Mouse (Mus musculus) megakaryocyte, embryonic 14.5 days (primary cell): ENCODE results near the gene A630076J17Rik. TPM values are rescaled to one million over a fixed set of nuclear protein-coding genes. Genes with fewer than 3 reads are reported as not detected.

ENCODE experiments used
- H3K27me3 ChIP-seq: replicated peaks from 2 replicates; pipeline ENCODE3; 2012; ENCODE audit warnings: inconsistent platforms
- H3K36me3 ChIP-seq: replicated peaks from 2 replicates; pipeline ENCODE3; 2012; ENCODE audit warnings: low read length, inconsistent platforms, mixed read lengths
- H3K4me1 ChIP-seq: 2 replicates; pipeline ENCODE4 v1.6.1; 2012; ENCODE audit warnings: inconsistent platforms
- H3K4me3 ChIP-seq: replicated peaks from 2 replicates; pipeline ENCODE3; 2012; ENCODE audit warnings: moderate library complexity, mild to moderate bottlenecking, inconsistent platforms
- H3K9me3 ChIP-seq: 2 replicates; pipeline ENCODE4 v1.6.1; 2012; ENCODE audit warnings: inconsistent platforms
- FLI1 ChIP-seq: IDR thresholded peaks from 2 replicates; pipeline ENCODE4 v1.6.1; 2012; ENCODE audit warnings: low read length, inconsistent platforms, mixed read lengths
- GATA1 ChIP-seq: IDR thresholded peaks from 3 replicates; pipeline ENCODE4 v1.6.1; 2012; ENCODE audit warnings: mixed read lengths, low read length, inconsistent platforms, borderline replicate concordance
- polyA plus RNA-seq: library from polyadenylated mRNA; stranded (reverse); fragments of >175 nt; gene quantifications from 2 replicates; pipeline ENCODE4 v1.2.3, GENCODE M21; 2012; ENCODE audit warnings: low replicate concordance; ENCODE audit not compliant: insufficient read depth

The A630076J17Rik gene
- polyA plus RNA-seq, 1 experiment: not detected

DNA sequence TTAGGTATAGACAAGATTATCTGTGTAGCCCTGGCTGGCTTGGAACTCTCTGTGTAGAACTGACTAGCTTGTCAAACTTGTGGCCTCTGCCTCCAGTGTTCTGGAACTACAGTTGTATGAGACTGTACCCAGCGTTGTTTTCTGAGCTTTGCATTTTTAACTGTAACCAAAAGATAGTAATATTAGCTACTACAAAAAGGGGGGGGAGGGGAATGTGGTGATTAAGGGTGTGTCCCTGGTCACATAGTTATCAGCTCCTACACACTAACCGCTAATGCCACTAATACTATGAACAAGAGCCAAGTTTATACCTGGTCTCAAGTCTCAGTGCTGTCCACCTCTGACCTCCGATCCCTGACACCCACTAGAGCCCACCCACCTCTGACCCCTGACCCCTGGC, 42.0 kb downstream of the A630076J17Rik start:
- Histone ChIP-seq H3K27me3 (peaks cover 24% of the 10 kb centered on the region), H3K9me3 (no peaks in the 10 kb centered on the region), H3K4me1 (no peaks in the 10 kb centered on the region; the same call in 1 of the 2 replicates), H3K36me3 (no peaks in the 10 kb centered on the region), H3K4me3 (no peak overlapping the region)
- TF ChIP-seq FLI1 (no peak), GATA1 (no peak)

DNA sequence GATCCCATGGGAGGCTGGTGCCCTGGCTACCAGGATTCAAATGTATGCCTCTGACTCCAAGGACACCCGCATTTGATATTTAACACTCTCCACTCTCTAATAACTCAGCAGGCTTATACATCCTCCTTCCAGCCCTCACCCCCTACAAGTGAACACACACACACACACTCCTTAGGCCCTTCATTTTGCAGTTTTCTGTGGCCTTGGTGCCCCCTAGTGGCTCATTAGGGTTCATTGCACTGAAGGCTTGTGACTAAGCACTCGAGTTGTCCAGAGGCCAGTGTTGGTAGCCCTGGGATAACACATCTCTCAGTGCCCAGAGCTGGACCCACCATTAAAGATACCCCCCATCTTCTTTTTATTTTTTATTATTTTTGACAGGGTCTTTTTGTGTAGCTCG, 43.4 kb downstream of the A630076J17Rik start:
- no peaks in the 10 kb centered on the region for H3K9me3 ChIP-seq
- no peak for TF ChIP-seq GATA1
- no peak for TF ChIP-seq FLI1
- H3K36me3 ChIP-seq: no peaks in the 10 kb centered on the region
- H3K4me1 ChIP-seq: peaks cover 8% of the 10 kb centered on the region
- peaks cover 17% of the 10 kb centered on the region for H3K27me3 ChIP-seq
- H3K4me3 ChIP-seq: no peak overlapping the region

DNA sequence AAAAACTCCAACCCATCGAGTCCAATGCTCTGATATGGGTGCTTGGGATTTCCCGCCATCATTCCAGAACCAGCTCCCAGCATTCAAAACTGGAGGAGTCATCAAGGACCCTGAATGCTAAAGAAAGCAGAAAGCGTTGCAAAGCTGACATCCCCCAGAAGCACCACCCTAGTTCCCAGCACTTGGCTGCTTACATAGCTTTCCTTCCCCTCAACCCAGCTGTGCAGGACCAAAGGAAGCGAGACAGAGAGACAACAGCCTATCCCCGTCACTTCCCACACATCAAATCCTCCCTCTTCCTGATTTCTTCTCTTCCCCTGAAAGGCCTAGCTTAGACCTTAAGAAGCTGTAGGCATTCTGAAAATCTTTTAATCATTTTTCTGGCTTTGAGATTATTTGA, 44.9 kb downstream of the A630076J17Rik start:
- Histone ChIP-seq H3K4me3 (no peak overlapping the region), H3K9me3 (no peaks in the 10 kb centered on the region), H3K27me3 (peaks cover 8% of the 10 kb centered on the region), H3K4me1 (peaks cover 18% of the 10 kb centered on the region), H3K36me3 (no peaks in the 10 kb centered on the region)
- no peak for TF ChIP-seq FLI1
- no peak for TF ChIP-seq GATA1

DNA sequence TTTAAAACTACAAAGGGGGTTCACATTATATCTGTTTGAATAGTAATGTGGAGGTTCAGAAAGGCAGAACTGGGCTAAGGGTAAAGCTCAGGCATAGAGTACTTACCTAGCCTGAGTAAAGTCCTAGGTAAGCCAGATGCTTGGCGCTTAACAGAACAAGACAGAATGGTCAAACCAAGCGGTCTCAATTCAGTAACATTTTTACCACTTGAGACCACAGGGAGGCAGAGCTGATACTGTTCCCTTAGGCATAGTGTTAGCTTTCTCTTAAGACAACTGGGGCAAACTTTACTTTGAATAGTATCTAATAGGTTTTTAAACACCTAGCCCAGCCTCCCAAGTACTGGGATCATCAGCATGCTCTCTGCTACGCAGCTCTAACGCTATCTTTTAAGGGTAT, 45.6 kb downstream of the A630076J17Rik start:
- peaks cover 1% of the 10 kb centered on the region for H3K36me3 ChIP-seq
- H3K4me3 ChIP-seq: no peak overlapping the region
- H3K27me3 ChIP-seq: peaks cover 6% of the 10 kb centered on the region
- TF ChIP-seq FLI1 (no peak), GATA1 (no peak)
- H3K4me1 ChIP-seq: peaks cover 20% of the 10 kb centered on the region
- no peaks in the 10 kb centered on the region for H3K9me3 ChIP-seq

DNA sequence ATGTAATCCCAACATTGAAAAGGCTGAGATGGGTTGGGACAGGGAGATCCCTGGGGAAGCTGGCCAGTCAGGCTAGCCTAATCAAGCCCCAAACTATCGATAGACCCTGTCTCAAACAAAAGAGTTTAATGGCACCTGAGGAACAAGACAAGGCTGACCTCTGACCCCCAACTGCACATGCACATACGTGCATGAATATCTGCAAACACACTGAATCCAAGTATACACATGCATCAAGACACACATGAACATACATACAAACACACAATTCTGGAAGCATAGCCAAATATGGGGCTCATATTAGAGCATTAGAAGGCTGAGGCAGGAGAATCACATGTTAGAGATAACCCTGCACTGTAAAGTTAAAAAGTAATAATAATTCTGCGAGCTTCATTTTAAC, 46.2 kb downstream of the A630076J17Rik start:
- Histone ChIP-seq H3K36me3 (peaks cover 8% of the 10 kb centered on the region), H3K9me3 (no peaks in the 10 kb centered on the region), H3K4me1 (peaks cover 20% of the 10 kb centered on the region), H3K27me3 (peaks cover 6% of the 10 kb centered on the region), H3K4me3 (no peak overlapping the region)
- TF ChIP-seq FLI1: no peak
- TF ChIP-seq GATA1: no peak

DNA sequence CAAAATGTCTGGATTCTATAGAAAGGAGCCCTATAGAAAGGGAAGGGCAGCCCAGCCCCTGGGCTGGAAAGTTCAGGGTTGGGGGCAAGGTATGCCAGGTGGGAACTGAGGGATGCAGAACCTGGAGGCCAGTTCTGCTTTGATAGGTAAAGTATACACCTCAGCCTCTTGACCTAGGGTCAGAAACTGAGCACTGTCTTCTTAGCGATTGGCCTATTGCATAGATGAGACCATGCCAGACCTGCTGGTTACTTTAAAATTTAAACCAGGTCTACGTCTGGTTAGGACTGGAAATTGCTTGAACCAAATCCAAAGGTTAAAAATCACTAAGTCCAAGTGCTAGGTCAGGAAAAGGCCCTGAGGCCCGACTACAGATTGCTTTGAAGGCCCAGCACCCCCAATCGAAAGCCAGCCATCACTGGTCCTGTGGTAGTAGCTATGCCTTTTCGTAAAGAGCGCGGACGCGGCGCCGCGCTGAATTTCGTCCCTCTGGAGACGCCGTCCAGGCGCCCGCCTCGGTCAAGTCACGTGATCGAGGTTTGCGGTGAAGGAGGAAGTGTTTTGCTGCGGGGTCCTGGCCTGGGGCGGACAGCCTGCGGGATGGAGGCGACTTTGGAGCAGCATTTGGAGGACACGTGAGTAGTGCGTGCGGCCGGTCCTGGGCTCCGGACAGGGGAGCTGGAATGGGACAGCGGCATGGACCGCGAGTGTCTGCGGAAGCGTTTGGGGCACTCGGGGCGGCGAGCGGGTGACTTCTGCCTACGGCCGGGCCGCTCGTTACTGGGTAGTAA, 48.3 kb downstream of the A630076J17Rik start, which contains the start of gene Lamtor5:
Gene Lamtor5 (plus strand): TSS at position 380 of the 791 bp plus-strand sequence.
- Histone ChIP-seq H3K36me3 (peaks cover 26% of the 10 kb centered on the region), H3K4me3 (peak within 1 kb of the TSS; percentile 96), H3K27me3 (peaks cover 6% of the 10 kb centered on the region), H3K4me1 (peaks cover 20% of the 10 kb centered on the region), H3K9me3 (no peaks in the 10 kb centered on the region)
- no peak for TF ChIP-seq GATA1
- no peak for TF ChIP-seq FLI1

Other genes with a start within 250 kb of the A630076J17Rik start
- 9.2 and 16.7 TPM in 2 replicates for gene Kcna3, start 194.4 kb upstream of the A630076J17Rik start, polyA plus RNA-seq
- gene Kcna2, start 129.5 kb upstream of the A630076J17Rik start, polyA plus RNA-seq: not detected in 2 replicates
- gene Kcna10, start 47.6 kb upstream of the A630076J17Rik start, polyA plus RNA-seq: not detected in 2 replicates
- gene Cym, start 8.9 kb upstream of the A630076J17Rik start, polyA plus RNA-seq: not detected in 2 replicates
- gene Prok1, start 9.1 kb downstream of the A630076J17Rik start, polyA plus RNA-seq: not detected in 2 replicates
- gene Lamtor5, start 48.2 kb downstream of the A630076J17Rik start, polyA plus RNA-seq: 7.0 and 33.7 TPM in 2 replicates
- not detected in 2 replicates for gene Slc16a4, start 60.6 kb downstream of the A630076J17Rik start, polyA plus RNA-seq
- gene Rbm15, start 103.1 kb downstream of the A630076J17Rik start, polyA plus RNA-seq: 0.38 and 1.3 TPM in 2 replicates
- gene Kcnc4, start 228.9 kb downstream of the A630076J17Rik start, polyA plus RNA-seq: not detected in 2 replicates